Mouse (Mus musculus): ENCODE measurements around the gene Rbm47.

DNA sequence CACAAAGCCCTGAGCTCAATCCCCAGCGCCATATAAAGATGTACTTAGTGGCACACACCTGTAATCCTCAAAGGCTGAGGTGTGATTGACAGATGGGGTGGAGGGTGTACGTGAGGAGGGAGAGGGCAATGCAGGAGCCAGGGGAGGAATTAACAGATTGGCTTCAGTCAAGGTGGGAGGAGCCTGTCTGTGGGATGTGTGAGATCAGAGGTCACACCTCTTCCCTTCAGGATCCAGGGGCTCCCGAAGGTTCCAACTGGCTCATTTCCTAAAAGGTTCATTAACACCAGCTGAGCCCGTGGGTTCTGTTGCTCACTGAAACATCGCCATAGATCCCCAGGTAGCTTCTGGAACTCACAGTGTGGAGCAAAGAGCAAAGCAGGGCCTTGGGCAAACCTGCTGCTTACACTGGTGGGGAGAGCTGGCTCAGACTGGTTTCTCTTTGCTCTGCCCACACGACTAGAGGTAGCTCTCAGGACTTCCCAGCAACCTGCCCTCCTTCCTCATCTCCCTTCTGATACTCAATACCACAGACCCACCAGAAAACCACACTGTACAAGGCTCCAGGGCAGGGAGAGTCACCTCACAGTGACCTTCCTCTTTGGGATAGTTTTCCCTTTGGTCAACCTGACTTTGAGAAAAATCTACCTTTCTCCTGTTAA, 33.2 kb downstream of the Rbm47 start:
- TF ChIP-seq CTCF (IDR thresholded peaks at IDR 0.05; ENCODE audit: extremely low read depth, insufficient read length, insufficient replicate concordance, low read depth, low read length) = no peak
- TF ChIP-seq POLR2A (IDR thresholded peaks at IDR 0.05; ENCODE audit: low read depth, low read length) = no peak

All from small intestine, adult 2 months (tissue).